Mouse (Mus musculus): Measurements from ENCODE around the gene Fbxo40. TPM values are rescaled to one million over a fixed set of nuclear protein-coding genes. Genes with fewer than 3 reads are reported as not detected.

The Fbxo40 gene
- 0.59 TPM for polyA plus RNA-seq (2015; fragmentation: Illumina TruSeq; extraction: RNeasy Lipid Tissue Mini Kit (QIAGEN cat#74804); ENCODE audit: low read depth, low replicate concordance)

DNA sequence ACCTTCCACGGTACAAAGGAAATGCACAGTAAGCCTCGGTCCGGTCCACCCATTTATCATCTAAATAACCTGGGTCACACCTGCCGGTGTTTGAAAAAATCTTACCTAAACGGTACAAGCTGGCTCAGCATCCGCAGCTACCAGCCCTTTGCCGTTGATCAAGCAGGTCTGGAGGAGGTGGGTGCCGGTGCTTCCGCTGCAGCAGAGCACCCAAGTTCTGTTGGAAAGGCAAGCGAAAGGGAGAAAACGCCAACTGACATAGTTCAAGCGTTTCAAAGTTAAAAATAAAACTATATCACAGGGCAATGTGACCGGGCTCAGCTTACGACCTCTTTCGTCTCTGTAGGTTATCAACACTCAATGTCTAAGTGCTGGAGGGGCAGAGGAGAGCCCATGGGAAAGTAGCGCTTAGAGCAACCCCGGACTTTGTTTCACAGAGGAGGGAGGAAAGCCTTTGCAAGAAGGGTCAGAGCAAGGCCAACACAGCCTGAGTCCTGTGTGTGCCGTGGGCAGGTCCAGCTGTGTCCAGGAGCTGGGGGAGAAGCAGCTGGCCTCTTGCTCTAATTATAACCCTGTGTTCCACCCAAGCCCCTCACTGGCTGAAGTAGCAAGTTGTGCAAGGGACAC is at the start of gene Fbxo40:
Fbxo40 (minus strand) TSS at position 469 of the 627 bp plus-strand sequence.

DNA sequence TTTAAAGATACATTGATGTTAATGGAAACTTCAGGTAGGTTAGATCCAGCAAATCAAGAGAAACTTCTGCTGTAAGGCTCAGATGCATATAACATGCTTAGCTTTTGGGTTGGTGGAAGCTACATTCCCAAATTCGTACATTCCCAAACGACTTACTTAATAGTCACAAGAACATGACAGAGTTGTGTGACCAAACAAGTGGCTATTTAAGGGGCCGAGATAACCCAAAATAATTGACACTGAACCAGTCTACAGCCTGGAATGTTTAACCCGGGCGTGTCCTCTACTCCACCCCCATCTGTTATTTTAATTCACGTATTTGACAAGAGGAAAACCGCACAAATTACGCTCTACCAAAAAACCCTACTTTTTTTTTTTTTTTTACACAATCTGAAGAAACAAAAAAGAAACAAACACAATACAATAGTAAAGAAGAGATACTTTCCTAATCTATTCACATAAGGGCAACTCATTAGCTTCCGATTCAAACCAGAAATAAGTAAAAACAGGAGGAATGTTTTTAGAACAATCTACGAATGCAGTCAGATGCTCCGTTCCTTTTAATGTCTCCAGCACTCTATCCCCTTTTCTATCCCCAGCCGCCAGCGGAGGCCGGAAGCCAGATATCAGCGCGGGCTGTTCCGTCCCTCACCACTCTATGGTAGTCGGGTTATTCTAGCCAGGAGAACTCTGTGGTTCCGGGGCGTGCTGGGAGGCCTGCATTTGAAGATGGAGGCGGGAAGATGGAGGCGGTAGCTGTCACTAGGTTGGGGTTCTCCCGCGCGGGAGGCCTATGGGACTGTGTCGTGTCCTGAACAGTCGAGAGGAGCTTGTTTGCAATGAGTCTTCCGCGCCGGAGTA is 21.0 kb upstream of the Fbxo40 start, which contains the start of gene Polq:
Polq (plus strand) TSS at position 726 of the 861 bp plus-strand sequence.

DNA sequence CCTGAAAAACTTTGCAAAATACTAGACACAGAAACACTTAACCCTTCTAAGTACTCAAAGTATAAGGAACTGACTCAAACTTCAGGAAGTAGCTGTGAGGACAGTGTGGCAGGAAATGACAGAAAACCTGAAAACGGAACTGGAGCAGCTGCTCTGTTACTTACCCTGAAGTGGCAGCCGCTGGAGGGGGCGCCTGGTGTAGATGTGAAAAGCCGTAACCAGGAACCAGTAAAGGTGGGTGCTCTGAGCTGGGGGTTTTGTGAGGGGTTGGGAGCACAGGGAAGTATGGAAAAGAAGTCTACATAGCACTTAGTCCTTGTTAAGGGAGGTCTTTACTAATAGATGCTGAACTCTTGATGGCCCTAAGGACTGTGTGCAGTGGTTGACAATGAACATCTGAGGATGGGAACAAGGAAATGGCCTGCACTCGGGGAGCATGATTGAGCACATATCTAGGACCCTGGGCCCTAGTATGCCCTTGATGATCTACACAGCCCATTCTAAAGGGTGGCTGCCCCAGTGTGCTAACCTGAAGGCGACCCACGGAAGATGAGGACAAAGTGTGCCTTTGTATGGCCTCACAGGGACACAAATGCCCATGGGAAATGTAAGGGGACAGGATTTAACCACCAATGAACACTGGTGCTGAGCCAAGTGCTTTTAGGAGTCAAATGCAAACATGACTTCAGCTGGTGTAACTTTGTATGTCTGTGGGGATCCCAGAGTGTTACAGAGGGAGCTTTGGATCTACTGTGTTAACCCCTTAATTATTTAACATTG is 55.2 kb downstream of the Fbxo40 start, which contains the start of gene Hcls1:
Hcls1 (plus strand) TSS at position 143 of the 780 bp plus-strand sequence.

Other genes with a start within 250 kb of the Fbxo40 start
- gene Slc15a2, start 205.5 kb downstream of the Fbxo40 start, polyA plus RNA-seq (2015; fragmentation: Illumina TruSeq; extraction: RNeasy Lipid Tissue Mini Kit (QIAGEN cat#74804); ENCODE audit: low read depth, low replicate concordance): 33.7 TPM
- gene Iqcb1, start 162.1 kb downstream of the Fbxo40 start, polyA plus RNA-seq (2015; fragmentation: Illumina TruSeq; extraction: RNeasy Lipid Tissue Mini Kit (QIAGEN cat#74804); ENCODE audit: low read depth, low replicate concordance): 62.9 TPM
- gene Eaf2, start 115.5 kb downstream of the Fbxo40 start, polyA plus RNA-seq (2015; fragmentation: Illumina TruSeq; extraction: RNeasy Lipid Tissue Mini Kit (QIAGEN cat#74804); ENCODE audit: low read depth, low replicate concordance): 1.4 TPM
- gene Golgb1, start 115.3 kb downstream of the Fbxo40 start, polyA plus RNA-seq (2015; fragmentation: Illumina TruSeq; extraction: RNeasy Lipid Tissue Mini Kit (QIAGEN cat#74804); ENCODE audit: low read depth, low replicate concordance): 25.8 TPM
- gene Hcls1, start 55.5 kb downstream of the Fbxo40 start, polyA plus RNA-seq (2015; fragmentation: Illumina TruSeq; extraction: RNeasy Lipid Tissue Mini Kit (QIAGEN cat#74804); ENCODE audit: low read depth, low replicate concordance): 4.7 TPM
- gene Polq, start 21.3 kb upstream of the Fbxo40 start, polyA plus RNA-seq (2015; fragmentation: Illumina TruSeq; extraction: RNeasy Lipid Tissue Mini Kit (QIAGEN cat#74804); ENCODE audit: low read depth, low replicate concordance): 0.57 TPM

All from brain, adult 10 weeks (tissue).